Mouse (Mus musculus): Measurements from ENCODE around the gene Ucma. TPM values are rescaled to one million over a fixed set of nuclear protein-coding genes. Genes with fewer than 3 reads are reported as not detected.

The Ucma gene
- polyA plus RNA-seq, 1 experiment from 2014 or later = not detected

- H3K4me2 ChIP-seq (replicated peaks) = no peak overlapping the region
- no peaks in the 10 kb centered on the region for H3K27me3 ChIP-seq
- H3K4me1 ChIP-seq = peaks cover under 1% of the 10 kb centered on the region; the same call in 1 of the 2 replicates
- H3K36me3 ChIP-seq = no peaks in the 10 kb centered on the region
- no peak for ATAC-seq (replicated peaks)
- no peak overlapping the region for H3K27ac ChIP-seq (replicated peaks)
- H3K9me3 ChIP-seq = no peaks in the 10 kb centered on the region
- WGBS = 18% methylated on average over 5 of the region's 5 CpGs
- H3K4me3 ChIP-seq = no peak overlapping the region
- H3K9ac ChIP-seq (replicated peaks) = no peak overlapping the region
Observed at GRCm38 (mm10) chr2:4983987-4984386, 8.1 kb downstream of the Ucma start.

DNA sequence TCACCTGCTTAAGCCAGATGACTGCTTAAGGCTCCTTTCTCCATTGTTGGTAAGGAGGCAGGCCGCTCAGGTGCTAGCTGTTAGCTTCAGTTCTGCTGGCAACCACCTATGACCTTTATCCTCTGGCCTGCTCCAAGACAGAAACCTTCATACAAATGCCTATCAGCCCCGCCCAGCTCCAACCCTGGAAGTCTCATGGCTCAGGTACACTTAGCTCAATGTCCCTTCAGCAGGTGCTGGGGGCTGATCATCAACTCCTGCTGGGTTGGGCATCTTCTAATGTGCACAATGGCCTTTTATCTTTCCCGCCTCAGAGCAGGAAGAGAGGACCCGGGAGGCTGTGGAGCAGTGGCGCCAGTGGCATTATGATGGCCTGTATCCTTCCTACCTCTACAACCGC, 9.1 kb downstream of the Ucma start:
- Histone ChIP-seq H3K27ac (replicated peaks) (no peak overlapping the region), H3K4me3 (no peak overlapping the region), H3K9me3 (no peaks in the 10 kb centered on the region), H3K27me3 (no peaks in the 10 kb centered on the region), H3K9ac (replicated peaks) (no peak overlapping the region), H3K36me3 (no peaks in the 10 kb centered on the region), H3K4me2 (replicated peaks) (no peak overlapping the region), H3K4me1 (no peaks in the 10 kb centered on the region)
- ATAC-seq (replicated peaks) = no peak
- 78% methylated on average over 6 of the region's 6 CpGs for WGBS

DNA sequence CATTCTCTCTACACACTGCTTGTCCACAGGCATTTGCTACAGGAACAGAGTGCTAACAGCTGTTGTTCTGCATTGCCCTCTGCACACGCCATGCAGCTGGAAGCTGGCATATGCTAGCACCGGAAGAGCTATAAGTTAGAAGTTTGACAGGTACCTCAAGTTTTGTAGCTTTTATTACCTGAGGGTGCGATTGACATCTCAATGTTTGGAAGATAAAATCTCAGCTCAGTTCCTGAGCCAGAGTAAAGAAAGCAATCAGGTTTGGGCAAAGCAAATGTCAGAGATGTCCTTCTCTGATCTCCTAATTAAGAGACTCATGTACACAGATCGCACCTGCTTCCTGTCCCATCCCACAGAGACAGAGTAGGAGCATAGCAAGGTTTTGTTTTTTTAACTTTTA, 10.9 kb downstream of the Ucma start:
- no peaks in the 10 kb centered on the region for H3K9me3 ChIP-seq
- no peak overlapping the region for H3K4me2 ChIP-seq (replicated peaks)
- no peaks in the 10 kb centered on the region for H3K36me3 ChIP-seq
- 91% methylated on average over 4 of the region's 4 CpGs for WGBS
- no peak overlapping the region for H3K4me3 ChIP-seq
- H3K27ac ChIP-seq (replicated peaks) = no peak overlapping the region
- no peak for ATAC-seq (replicated peaks)
- H3K4me1 ChIP-seq = no peaks in the 10 kb centered on the region
- H3K27me3 ChIP-seq = no peaks in the 10 kb centered on the region
- no peak overlapping the region for H3K9ac ChIP-seq (replicated peaks)

DNA sequence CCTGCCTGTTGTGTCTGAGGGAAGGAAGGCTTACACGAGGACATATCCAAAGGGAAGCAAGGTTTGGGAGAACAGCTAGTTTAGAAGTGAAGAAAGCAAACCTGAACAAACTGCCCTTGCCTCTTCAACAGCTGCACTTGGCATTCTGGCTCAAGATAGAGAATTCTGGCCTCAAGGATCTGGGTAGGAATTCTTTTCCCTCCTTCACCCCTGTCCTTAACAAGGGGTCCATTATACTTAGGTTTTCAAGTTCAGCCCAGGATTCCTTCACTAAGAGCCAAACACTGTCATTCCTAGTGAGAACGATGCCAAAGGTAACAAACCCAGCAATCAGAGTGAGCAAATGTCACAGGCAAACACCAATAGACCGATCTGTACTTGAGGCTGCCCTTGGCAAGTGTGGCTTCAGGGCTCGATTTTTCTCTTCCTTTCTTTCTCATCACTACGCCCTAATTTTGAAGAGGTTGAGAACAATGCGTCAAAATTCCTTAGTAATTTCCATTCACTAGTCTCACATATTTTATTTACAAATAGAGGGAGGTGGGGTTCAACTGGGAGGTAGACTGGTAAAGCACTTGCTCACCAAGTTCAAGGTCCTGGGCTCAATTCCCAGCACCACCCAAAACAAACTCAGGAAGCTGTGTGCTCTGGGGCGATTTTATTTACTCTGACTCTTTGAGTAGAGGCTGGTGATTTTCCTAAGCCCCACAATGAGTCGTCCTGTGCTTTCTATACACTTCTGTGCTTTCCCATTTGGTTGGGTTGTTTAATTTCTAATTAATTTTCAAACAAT, 11.7 kb downstream of the Ucma start:
- Histone ChIP-seq H3K36me3 (no peaks in the 10 kb centered on the region), H3K27me3 (no peaks in the 10 kb centered on the region), H3K4me3 (no peak overlapping the region), H3K27ac (replicated peaks) (no peak overlapping the region), H3K4me1 (no peaks in the 10 kb centered on the region), H3K9me3 (no peaks in the 10 kb centered on the region), H3K9ac (replicated peaks) (no peak overlapping the region), H3K4me2 (replicated peaks) (no peak overlapping the region)
- 79% methylated on average over 8 of the region's 8 CpGs for WGBS
- no peak for ATAC-seq (replicated peaks)

DNA sequence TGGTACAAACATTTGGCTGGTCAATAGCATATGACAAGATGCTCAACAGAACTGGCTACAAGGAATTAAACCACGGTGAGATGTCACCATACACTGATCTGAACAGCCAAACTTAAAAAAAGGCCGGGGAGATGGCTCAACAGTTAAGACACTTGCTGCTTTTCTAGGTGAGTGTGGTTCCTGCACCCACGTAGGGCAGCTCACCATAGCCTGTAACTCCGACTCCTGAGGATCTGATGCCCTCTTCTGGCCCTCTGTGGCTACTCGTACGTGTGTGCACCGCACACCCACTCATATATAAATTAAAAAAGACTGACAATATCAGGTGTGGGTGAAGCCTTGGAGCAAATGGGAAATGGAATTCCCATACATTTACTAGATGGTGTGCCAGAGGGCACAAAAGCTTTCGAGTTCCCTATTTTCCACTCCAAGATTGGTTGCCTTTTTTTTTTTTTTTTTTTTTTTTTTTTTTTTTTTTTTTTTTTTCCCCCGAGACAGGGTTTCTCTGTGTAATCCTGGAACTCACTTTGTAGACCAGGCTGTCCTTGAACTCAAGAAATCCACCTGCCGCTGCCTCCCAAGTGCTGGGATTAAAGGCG, 13.0 kb downstream of the Ucma start:
- H3K4me3 ChIP-seq = no peak overlapping the region
- no peaks in the 10 kb centered on the region for H3K9me3 ChIP-seq
- ATAC-seq (replicated peaks) = no peak
- H3K27me3 ChIP-seq = no peaks in the 10 kb centered on the region
- 76% methylated on average over 11 of the region's 11 CpGs for WGBS
- no peak overlapping the region for H3K27ac ChIP-seq (replicated peaks)
- no peak overlapping the region for H3K4me2 ChIP-seq (replicated peaks)
- no peak overlapping the region for H3K9ac ChIP-seq (replicated peaks)
- 0 out of 2 replicates have a peak, but pooled peaks cover 2% of the 10 kb centered on the region for H3K36me3 ChIP-seq
- no peaks in the 10 kb centered on the region for H3K4me1 ChIP-seq

- H3K36me3 ChIP-seq = 0 out of 2 replicates have a peak, but pooled peaks cover 5% of the 10 kb centered on the region
- H3K9ac ChIP-seq (replicated peaks) = no peak overlapping the region
- H3K4me3 ChIP-seq = no peak overlapping the region
- H3K9me3 ChIP-seq = no peaks in the 10 kb centered on the region
- H3K27me3 ChIP-seq = no peaks in the 10 kb centered on the region
- H3K4me2 ChIP-seq (replicated peaks) = no peak overlapping the region
- no peaks in the 10 kb centered on the region for H3K4me1 ChIP-seq
- WGBS = 93% methylated on average over 11 of the region's 11 CpGs
- no peak overlapping the region for H3K27ac ChIP-seq (replicated peaks)
- ATAC-seq (replicated peaks) = no peak
Observed at GRCm38 (mm10) chr2:4993584-4993983, 17.7 kb downstream of the Ucma start.

DNA sequence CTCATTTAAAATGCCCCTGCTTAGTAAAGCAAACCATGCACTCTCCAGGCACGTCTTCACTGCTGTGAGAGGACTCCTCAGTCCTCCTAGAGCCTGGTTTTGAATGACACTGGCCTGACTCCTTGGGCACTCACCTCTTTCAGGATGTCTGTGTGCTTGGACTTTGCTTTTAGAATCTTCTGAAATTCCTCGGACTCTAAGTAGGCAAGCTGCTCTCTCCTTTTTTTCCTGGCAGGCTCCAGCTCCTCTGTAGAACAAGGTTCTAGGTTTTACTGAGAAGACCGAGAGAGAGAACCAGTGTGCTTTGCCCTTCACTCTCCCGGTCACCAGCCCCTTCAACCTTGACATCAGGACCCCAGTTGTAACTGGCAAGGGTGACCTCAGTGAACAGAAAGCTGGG, 18.5 kb downstream of the Ucma start:
- no peaks in the 10 kb centered on the region for H3K27me3 ChIP-seq
- H3K36me3 ChIP-seq = 0 out of 2 replicates have a peak, but pooled peaks cover 5% of the 10 kb centered on the region
- H3K27ac ChIP-seq (replicated peaks) = no peak overlapping the region
- H3K9me3 ChIP-seq = no peaks in the 10 kb centered on the region
- no peak overlapping the region for H3K4me3 ChIP-seq
- ATAC-seq (replicated peaks) = no peak
- no peak overlapping the region for H3K9ac ChIP-seq (replicated peaks)
- no peaks in the 10 kb centered on the region for H3K4me1 ChIP-seq
- WGBS = 92% methylated on average over 4 of the region's 4 CpGs
- no peak overlapping the region for H3K4me2 ChIP-seq (replicated peaks)

- H3K9me3 ChIP-seq = no peaks in the 10 kb centered on the region
- no peak overlapping the region for H3K4me3 ChIP-seq
- no peak overlapping the region for H3K27ac ChIP-seq (replicated peaks)
- whole genome bisulfite sequencing = 92% methylated on average over 11 of the region's 11 CpGs
- 0 out of 2 replicates have a peak, but pooled peaks cover 5% of the 10 kb centered on the region for H3K36me3 ChIP-seq
- H3K4me1 ChIP-seq = no peaks in the 10 kb centered on the region
- no peaks in the 10 kb centered on the region for H3K27me3 ChIP-seq
- no peak overlapping the region for H3K4me2 ChIP-seq (replicated peaks)
- no peak overlapping the region for H3K9ac ChIP-seq (replicated peaks)
- ATAC-seq (replicated peaks) = no peak
Observed at GRCm38 (mm10) chr2:4995646-4996045, 19.7 kb downstream of the Ucma start.

GRCm38 (mm10) chr2:4996421-4996824, 20.5 kb downstream of the Ucma start:
- H3K4me3 ChIP-seq = no peak overlapping the region
- WGBS = 91% methylated on average over 6 of the region's 6 CpGs
- H3K36me3 ChIP-seq = 0 out of 2 replicates have a peak, but pooled peaks cover 5% of the 10 kb centered on the region
- no peaks in the 10 kb centered on the region for H3K9me3 ChIP-seq
- no peaks in the 10 kb centered on the region for H3K4me1 ChIP-seq
- no peak overlapping the region for H3K27ac ChIP-seq (replicated peaks)
- H3K4me2 ChIP-seq (replicated peaks) = no peak overlapping the region
- ATAC-seq (replicated peaks) = no peak
- H3K9ac ChIP-seq (replicated peaks) = no peak overlapping the region
- H3K27me3 ChIP-seq = no peaks in the 10 kb centered on the region

GRCm38 (mm10) chr2:4998905-4999304, 23.0 kb downstream of the Ucma start:
- Histone ChIP-seq H3K9me3 (no peaks in the 10 kb centered on the region), H3K36me3 (0 out of 2 replicates have a peak, but pooled peaks cover 3% of the 10 kb centered on the region), H3K27me3 (no peaks in the 10 kb centered on the region), H3K4me1 (no peaks in the 10 kb centered on the region), H3K27ac (replicated peaks) (no peak overlapping the region), H3K9ac (replicated peaks) (no peak overlapping the region), H3K4me2 (replicated peaks) (no peak overlapping the region), H3K4me3 (no peak overlapping the region)
- WGBS = 86% methylated on average over 3 of the region's 3 CpGs
- ATAC-seq (replicated peaks) = no peak

GRCm38 (mm10) chr2:5001266-5001665, 25.3 kb downstream of the Ucma start:
- Histone ChIP-seq H3K9ac (replicated peaks) (no peak overlapping the region), H3K4me3 (no peak overlapping the region), H3K4me1 (no peaks in the 10 kb centered on the region), H3K4me2 (replicated peaks) (no peak overlapping the region), H3K9me3 (no peaks in the 10 kb centered on the region), H3K27ac (replicated peaks) (no peak overlapping the region), H3K36me3 (peaks cover 2% of the 10 kb centered on the region; the same call in 1 of the 2 replicates), H3K27me3 (no peaks in the 10 kb centered on the region)
- 93% methylated on average over 6 of the region's 6 CpGs for WGBS
- ATAC-seq (replicated peaks) = no peak

DNA sequence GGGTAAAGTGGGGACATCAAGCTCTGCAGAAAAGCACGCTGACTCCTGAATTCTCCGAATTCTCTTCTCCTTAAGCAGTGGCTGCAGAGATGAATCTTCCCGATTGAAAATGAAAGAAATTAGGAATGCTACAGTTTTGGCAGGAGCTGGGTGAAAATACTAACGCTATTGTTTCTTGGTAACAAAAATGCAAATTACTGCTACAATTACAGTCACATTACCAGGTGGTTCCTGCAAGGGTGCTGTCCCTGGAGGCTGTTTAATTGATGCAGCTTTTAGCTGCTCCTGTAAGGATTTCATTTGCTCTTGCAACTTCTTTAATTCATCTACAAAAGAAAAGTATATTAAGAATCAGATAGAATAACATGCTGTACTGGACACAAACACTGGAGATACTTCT, 31.2 kb downstream of the Ucma start:
- Histone ChIP-seq H3K4me2 (replicated peaks) (no peak overlapping the region), H3K9ac (replicated peaks) (no peak overlapping the region), H3K36me3 (peaks cover 3% of the 10 kb centered on the region; the same call in 1 of the 2 replicates), H3K9me3 (no peaks in the 10 kb centered on the region), H3K4me1 (peaks cover 9% of the 10 kb centered on the region), H3K27ac (replicated peaks) (no peak overlapping the region), H3K4me3 (no peak overlapping the region), H3K27me3 (no peaks in the 10 kb centered on the region)
- ATAC-seq (replicated peaks) = no peak
- WGBS = 86% methylated on average over 4 of the region's 4 CpGs

Measured in forebrain, embryonic 15.5 days (tissue).